Mouse (Mus musculus) gastrocnemius, postnatal 14 days (tissue): ENCODE data around the gene Mpz. TPM values are rescaled to one million over a fixed set of nuclear protein-coding genes. Genes with fewer than 3 reads are reported as not detected.

Experiments
- DNase-seq: peaks from one replicate; pipeline ENCODE4 v3.0.0; 2021; ENCODE audit warnings: mixed read lengths
- intact Hi-C: fragments of 180-260 bp; cut with DNase I; formaldehyde crosslinking; loops from one replicate; pipeline ENCODE4 v1.15.1; 2025; ENCODE audit warnings: low total_unique reads
- total RNA-seq, 2 experiments: library from RNA; stranded (reverse); gene quantifications; 2 replicates each; pipeline ENCODE4 v1.2.3; 2021

Gene Mpz
- total RNA-seq, 2 experiments from 2014 or later, result 117 to 734 TPM

DNA sequence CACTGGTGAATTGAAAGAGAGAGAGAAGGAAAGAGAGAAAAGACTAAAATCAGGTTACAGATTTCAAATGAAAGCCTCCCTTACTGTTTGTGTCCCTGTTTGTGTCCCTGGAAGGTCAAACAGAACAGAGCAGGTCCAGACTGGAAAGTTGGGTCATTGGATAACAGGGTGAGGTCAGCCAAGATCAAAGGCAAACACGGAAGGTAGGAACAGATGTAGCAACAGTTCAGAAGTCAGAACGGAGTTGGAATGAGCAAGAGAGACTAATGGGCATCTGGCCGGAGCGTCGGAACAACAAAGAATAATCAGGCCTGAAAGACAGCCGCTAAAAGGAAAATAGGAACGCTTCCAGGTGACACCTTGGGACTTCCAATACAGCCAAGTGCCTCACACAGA, 53.7 kb downstream of the Mpz start:
- no peak for DNase-seq
- intact Hi-C loops, result no loop called here

DNA sequence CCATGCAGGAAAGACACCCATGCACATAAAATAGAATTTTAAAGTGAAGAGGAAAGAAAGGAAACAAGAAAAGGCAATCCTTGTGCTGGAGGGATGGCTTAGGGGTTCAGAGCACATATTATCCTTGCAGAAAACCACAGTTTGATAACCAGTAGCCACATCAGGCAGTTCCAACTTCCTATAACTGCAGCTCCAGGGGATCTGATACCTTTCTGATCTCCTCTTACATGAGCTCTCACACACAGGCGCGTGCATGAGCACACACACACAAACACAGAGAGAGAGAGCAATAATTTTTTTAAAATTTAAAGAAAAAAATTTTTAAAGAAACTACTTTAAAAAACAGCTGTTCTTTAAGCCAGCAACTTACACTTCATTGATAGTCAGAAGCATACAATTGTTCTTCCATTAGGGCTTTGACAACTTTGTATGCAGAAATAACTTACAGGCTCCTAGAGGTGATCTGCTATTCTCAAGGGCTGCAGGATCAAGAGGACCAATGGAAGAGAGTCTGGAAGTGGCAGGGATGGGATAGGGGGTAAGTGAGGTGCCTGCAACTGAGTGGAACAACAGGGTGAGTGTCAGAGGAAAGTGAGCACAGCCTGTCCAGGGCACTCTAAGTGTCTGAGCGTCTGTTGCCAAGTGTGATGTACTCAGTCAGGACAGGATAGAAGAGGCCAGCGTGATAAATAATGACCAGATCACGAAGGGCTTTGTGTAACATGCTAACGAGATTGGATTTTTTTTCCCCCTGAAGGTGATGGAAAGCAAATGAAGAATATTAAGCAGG, 55.4 kb downstream of the Mpz start:
- DNase-seq, result no peak
- intact Hi-C loops, result no loop called here

- intact Hi-C loops, result no loop called here
- no peak for DNase-seq
Observed at GRCm38 (mm10) chr1:171209409-171209808, 58.9 kb downstream of the Mpz start.

Other genes starting within 250 kb of the Mpz start
- not detected for gene Fcrlb, start 237.8 kb upstream of the Mpz start, total RNA-seq
- gene Fcrla, start 223.1 kb upstream of the Mpz start, total RNA-seq, result under 1 TPM in 1 of 2 experiments, not detected in 1; 0.31 TPM
- 1 to 10 TPM; 3.0 to 3.4 TPM for gene Fcgr2b, start 174.2 kb upstream of the Mpz start, total RNA-seq
- gene Fcgr4, start 131.8 kb upstream of the Mpz start, total RNA-seq, result not detected
- gene Fcgr3, start 85.8 kb upstream of the Mpz start, total RNA-seq, result 1 to 10 TPM; 7.0 to 7.4 TPM
- under 1 TPM; 0.72 to 0.73 TPM for gene Cfap126, start 36.8 kb upstream of the Mpz start, total RNA-seq
- gene Sdhc, start 108 bp upstream of the Mpz start, total RNA-seq, result 100 to 1,000 TPM; 692 to 793 TPM
- 10 to 100 TPM; 12.3 to 17.1 TPM for gene Pcp4l1, start 45.6 kb downstream of the Mpz start, total RNA-seq
- gene Nr1i3, start 63.3 kb downstream of the Mpz start, total RNA-seq, result not detected
- gene Tomm40l, start 71.8 kb downstream of the Mpz start, total RNA-seq, result 10 to 100 TPM; 44.3 to 46.7 TPM
- gene Apoa2, start 74.3 kb downstream of the Mpz start, total RNA-seq, result not detected
- gene Fcer1g, start 83.7 kb downstream of the Mpz start, total RNA-seq, result 1 to 10 TPM; 6.3 to 7.1 TPM
- 1 to 10 TPM; 2.4 to 3.1 TPM for gene Adamts4, start 99.7 kb downstream of the Mpz start, total RNA-seq
- 100 to 1,000 TPM; 580 to 737 TPM for gene Ndufs2, start 100.7 kb downstream of the Mpz start, total RNA-seq
- 1 to 10 TPM; 5.9 to 9.4 TPM for gene B4galt3, start 119.6 kb downstream of the Mpz start, total RNA-seq
- 10 to 100 TPM in 1 of 2 experiments, 1 to 10 TPM in 1; 9.6 to 11.8 TPM for gene Ppox, start 130.5 kb downstream of the Mpz start, total RNA-seq
- 10 to 100 TPM; 13.1 to 13.7 TPM for gene Usp21, start 137.3 kb downstream of the Mpz start, total RNA-seq
- gene Ufc1, start 144.3 kb downstream of the Mpz start, total RNA-seq, result 10 to 100 TPM; 84.3 to 87.2 TPM
- gene Dedd, start 178.4 kb downstream of the Mpz start, total RNA-seq, result 10 to 100 TPM; 26.3 to 27.7 TPM
- 10 to 100 TPM; 19.3 to 25.3 TPM for gene Nit1, start 194.9 kb downstream of the Mpz start, total RNA-seq
- gene Pfdn2, start 195.0 kb downstream of the Mpz start, total RNA-seq, result 10 to 100 TPM; 86.7 to 93.6 TPM
- under 1 TPM; 0.20 to 0.27 TPM for gene Klhdc9, start 210.1 kb downstream of the Mpz start, total RNA-seq
- not detected for gene Nectin4, start 219.4 kb downstream of the Mpz start, total RNA-seq
- gene Arhgap30, start 238.2 kb downstream of the Mpz start, total RNA-seq, result 1 to 10 TPM in 1 of 2 experiments, under 1 TPM in 1; 0.97 to 1.2 TPM